Mouse (Mus musculus) bone marrow, adult 2 months (tissue): ENCODE results near the gene Itga3.

ENCODE experiments used
- CTCF ChIP-seq: fragments of 200-500 bp; IDR thresholded peaks from 2 replicates; pipeline ENCODE4 v1.5.1; 2011; ENCODE audit warnings: low read length, control low read depth; ENCODE audit not compliant: control insufficient read depth, insufficient read depth
- POLR2A ChIP-seq: fragments of 200-500 bp; IDR thresholded peaks from 2 replicates; pipeline ENCODE4 v1.6.1; 2011; ENCODE audit warnings: low read depth, mild to moderate bottlenecking, control low read depth, low read length, borderline replicate concordance; ENCODE audit not compliant: control insufficient read depth

- TF ChIP-seq CTCF (no peak), POLR2A (no peak)
Observed at GRCm38 (mm10) chr11:95074694-95075093, 1.9 kb downstream of the Itga3 start.
